Mouse (Mus musculus): ENCODE measurements around the gene Drg1. TPM values are rescaled to one million over a fixed set of nuclear protein-coding genes. Genes with fewer than 3 reads are reported as not detected.
"Not testable (repeated sequence)": the region's sequence is repeated elsewhere in the genome, so short reads cannot be mapped to it uniquely, and the experiment has no call there.

Drg1 gene
- polyA plus RNA-seq, 1 experiment from 2014 or later = 194 TPM

DNA sequence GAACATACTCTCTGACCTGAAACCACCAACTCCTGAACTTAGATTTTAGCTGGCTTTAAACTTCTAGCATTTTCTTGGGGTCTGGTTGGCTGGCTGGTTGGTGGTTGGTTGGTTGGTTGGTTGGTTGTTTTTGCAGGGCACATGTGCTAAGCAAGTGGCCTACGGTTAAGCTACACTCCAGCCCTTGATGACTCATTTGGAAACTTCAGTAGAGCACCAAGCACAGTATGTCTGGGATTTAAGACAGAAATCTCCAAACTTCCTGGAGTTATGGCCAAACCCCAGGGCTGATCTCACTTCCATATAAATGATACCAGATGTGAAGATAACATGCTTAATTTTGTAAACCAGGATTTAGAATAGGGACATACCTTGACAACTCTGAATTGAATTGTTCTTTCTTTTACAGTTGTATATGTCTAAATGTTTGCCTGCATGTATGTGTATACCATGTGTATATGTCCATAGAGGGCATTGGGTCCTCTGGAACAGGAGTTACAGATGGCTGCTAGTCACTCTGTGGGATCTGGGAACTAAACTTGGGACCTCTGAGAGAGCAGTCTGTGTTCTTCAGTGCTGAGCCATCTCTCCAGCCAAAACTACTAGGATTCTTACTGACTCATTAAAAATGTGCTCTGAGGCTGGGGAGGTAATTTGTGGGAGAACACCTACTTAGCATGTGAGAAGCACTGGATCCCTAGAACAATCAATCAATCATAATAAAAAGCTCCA is 112.4 kb downstream of the Drg1 start:
- 81% methylated on average over 1 of the region's 1 CpGs for WGBS
- H3K36me3 ChIP-seq (ENCODE audit: control insufficient read depth, insufficient read depth, low read length); H3K9ac ChIP-seq (ENCODE audit: low read depth, low read length); H3K4me2 ChIP-seq (ENCODE audit: low read depth, low read length); H3K27me3 ChIP-seq (replicated peaks; ENCODE audit: control insufficient read depth, insufficient read depth, low read length); H3K4me3 ChIP-seq (ENCODE audit: low read length); H3K27ac ChIP-seq (ENCODE audit: low read length); H3K4me1 ChIP-seq (ENCODE audit: control insufficient read depth, insufficient read depth, low read length); H3K9me3 ChIP-seq (ENCODE audit: control insufficient read depth, low read length): not testable (repeated sequence)
- peak; percentile 66 for ATAC-seq

DNA sequence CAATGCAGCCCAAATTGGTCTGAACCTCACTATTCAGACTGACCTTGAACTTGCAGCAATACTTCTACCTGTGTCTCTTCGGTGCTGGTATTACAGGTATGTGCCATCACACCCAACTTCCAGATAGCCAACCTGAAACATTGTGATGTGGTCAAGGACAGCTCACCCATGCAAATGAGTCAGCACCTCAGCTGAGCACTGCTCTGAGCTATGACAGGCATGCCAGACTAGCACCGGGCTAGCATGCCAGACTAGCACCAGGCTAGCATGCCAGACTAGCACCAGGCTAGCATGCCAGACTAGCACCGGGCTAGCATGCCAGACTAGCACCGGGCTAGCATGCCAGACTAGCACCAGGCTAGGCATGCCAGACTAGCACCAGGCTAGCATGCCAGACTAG is 114.9 kb downstream of the Drg1 start:
- H3K9ac ChIP-seq (ENCODE audit: low read depth, low read length); H3K4me3 ChIP-seq (ENCODE audit: low read length); H3K9me3 ChIP-seq (ENCODE audit: control insufficient read depth, low read length); H3K4me2 ChIP-seq (ENCODE audit: low read depth, low read length); H3K27ac ChIP-seq (ENCODE audit: low read length); H3K36me3 ChIP-seq (ENCODE audit: control insufficient read depth, insufficient read depth, low read length); H3K4me1 ChIP-seq (ENCODE audit: control insufficient read depth, insufficient read depth, low read length); H3K27me3 ChIP-seq (replicated peaks; ENCODE audit: control insufficient read depth, insufficient read depth, low read length): not testable (repeated sequence)
- peak; percentile 33; the same call in 1 of the 2 replicates for ATAC-seq
- WGBS = 88% methylated on average over 4 of the region's 4 CpGs

DNA sequence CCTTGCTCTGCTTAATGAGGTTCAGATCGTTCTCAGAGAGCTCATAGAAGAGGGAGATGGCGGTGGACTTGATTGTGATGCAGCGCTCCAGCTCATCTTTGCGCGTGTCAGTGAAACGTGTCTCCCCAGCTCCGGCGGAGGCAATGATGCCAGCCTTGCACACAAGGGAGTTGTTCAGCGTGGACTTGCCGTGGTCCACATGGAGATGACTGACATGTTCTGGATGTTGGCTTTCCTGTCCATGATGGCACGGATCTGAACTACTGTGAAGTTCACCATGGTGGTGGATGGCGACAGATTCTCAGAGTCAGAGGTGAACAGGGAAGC is 115.6 kb downstream of the Drg1 start:
- ATAC-seq; H3K4me2 ChIP-seq (ENCODE audit: low read depth, low read length); H3K36me3 ChIP-seq (ENCODE audit: control insufficient read depth, insufficient read depth, low read length); H3K27ac ChIP-seq (ENCODE audit: low read length); H3K4me3 ChIP-seq (ENCODE audit: low read length); H3K4me1 ChIP-seq (ENCODE audit: control insufficient read depth, insufficient read depth, low read length); H3K27me3 ChIP-seq (replicated peaks; ENCODE audit: control insufficient read depth, insufficient read depth, low read length); H3K9ac ChIP-seq (ENCODE audit: low read depth, low read length); H3K9me3 ChIP-seq (ENCODE audit: control insufficient read depth, low read length): not testable (repeated sequence)
- 98% methylated on average over 12 of the region's 12 CpGs for WGBS

DNA sequence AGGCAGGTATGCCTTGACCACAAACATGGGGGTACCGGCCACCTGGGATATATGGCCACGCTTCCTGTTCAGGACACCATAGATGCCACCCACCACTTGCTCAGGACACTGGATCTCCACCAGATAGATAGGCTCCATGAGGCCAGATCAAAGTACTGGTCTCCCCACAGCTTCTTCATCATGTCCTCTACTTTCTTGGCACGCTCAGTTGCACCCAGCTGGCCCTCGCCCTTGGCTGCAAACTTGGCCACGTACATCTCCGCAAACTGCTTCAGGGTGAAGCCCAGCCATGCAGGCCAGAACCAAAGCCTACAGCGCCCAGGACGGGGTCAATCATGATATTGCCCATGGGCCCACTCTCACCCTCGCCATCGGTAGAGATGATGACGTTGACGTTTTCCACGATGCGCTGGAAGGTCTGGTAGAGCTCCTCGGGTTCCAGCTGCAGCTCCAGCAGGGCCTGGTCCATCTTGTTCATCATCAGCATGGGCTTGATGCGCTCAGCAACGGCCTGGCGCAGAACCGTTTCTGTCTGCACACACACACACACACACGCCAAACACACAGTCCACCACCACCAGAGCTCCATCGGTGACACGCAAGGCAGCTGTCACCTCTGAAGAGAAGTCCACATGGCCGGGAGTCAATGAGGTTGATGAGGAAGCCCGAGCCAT is 116.1 kb downstream of the Drg1 start:
- H3K27ac ChIP-seq (ENCODE audit: low read length); H3K4me2 ChIP-seq (ENCODE audit: low read depth, low read length); H3K9me3 ChIP-seq (ENCODE audit: control insufficient read depth, low read length); H3K9ac ChIP-seq (ENCODE audit: low read depth, low read length); H3K27me3 ChIP-seq (replicated peaks; ENCODE audit: control insufficient read depth, insufficient read depth, low read length); ATAC-seq; H3K4me1 ChIP-seq (ENCODE audit: control insufficient read depth, insufficient read depth, low read length); H3K4me3 ChIP-seq (ENCODE audit: low read length); H3K36me3 ChIP-seq (ENCODE audit: control insufficient read depth, insufficient read depth, low read length): not testable (repeated sequence)
- 93% methylated on average over 22 of the region's 24 CpGs for WGBS

DNA sequence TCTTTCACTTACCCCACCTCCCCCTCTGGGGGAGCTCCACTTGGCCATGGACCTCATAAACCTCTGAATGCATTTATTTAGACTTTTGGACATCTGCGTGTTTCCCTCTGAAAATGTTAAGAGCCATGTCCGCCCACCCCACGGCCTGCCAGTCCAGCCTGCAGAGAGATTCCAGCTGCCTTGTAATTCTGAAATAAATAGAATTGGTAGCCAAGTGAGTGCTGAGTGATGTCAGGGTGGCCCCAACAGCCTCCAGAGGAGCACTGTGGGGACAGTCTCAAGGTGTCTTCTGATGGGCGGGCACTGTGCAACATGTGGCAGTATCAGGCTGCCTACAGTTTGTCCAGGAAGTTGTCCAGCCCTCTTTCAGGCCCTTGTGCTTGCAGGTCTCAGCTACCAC is 116.7 kb downstream of the Drg1 start:
- WGBS = 91% methylated on average over 4 of the region's 4 CpGs
- not testable (repeated sequence) for H3K4me1 ChIP-seq (ENCODE audit: control insufficient read depth, insufficient read depth, low read length)

DNA sequence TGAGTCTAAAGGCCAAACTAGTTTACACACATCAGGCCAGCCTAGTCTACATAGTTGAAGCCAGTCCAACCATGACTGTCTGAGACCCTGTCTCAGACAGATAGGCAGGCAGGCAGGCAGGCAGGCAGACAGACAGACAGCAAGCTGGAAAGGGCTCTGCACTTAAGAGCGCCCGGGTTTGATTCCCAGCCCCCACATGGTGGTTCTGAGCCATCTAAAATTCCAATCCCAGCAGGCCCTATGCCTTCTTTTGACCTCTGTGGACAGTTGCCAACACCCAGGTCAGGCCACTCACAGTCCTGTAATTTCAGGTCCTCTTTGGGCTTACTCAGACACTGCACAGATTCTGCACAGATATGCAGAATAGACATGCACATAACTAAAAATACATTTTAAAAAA is 119.4 kb downstream of the Drg1 start:
- H3K27ac ChIP-seq (ENCODE audit: low read length); H3K9ac ChIP-seq (ENCODE audit: low read depth, low read length); H3K27me3 ChIP-seq (replicated peaks; ENCODE audit: control insufficient read depth, insufficient read depth, low read length); H3K4me2 ChIP-seq (ENCODE audit: low read depth, low read length); H3K4me1 ChIP-seq (ENCODE audit: control insufficient read depth, insufficient read depth, low read length); H3K4me3 ChIP-seq (ENCODE audit: low read length); H3K9me3 ChIP-seq (ENCODE audit: control insufficient read depth, low read length); ATAC-seq; H3K36me3 ChIP-seq (ENCODE audit: control insufficient read depth, insufficient read depth, low read length): not testable (repeated sequence)
- 90% methylated on average over 2 of the region's 2 CpGs for whole genome bisulfite sequencing

More for the DNA sequence above, 116.7 kb downstream of the Drg1 start:
- not testable (repeated sequence) for H3K9me3 ChIP-seq (ENCODE audit: control insufficient read depth, low read length); H3K4me2 ChIP-seq (ENCODE audit: low read depth, low read length); H3K27me3 ChIP-seq (replicated peaks; ENCODE audit: control insufficient read depth, insufficient read depth, low read length); H3K27ac ChIP-seq (ENCODE audit: low read length); H3K36me3 ChIP-seq (ENCODE audit: control insufficient read depth, insufficient read depth, low read length); H3K4me3 ChIP-seq (ENCODE audit: low read length); ATAC-seq; H3K9ac ChIP-seq (ENCODE audit: low read depth, low read length)

DNA sequence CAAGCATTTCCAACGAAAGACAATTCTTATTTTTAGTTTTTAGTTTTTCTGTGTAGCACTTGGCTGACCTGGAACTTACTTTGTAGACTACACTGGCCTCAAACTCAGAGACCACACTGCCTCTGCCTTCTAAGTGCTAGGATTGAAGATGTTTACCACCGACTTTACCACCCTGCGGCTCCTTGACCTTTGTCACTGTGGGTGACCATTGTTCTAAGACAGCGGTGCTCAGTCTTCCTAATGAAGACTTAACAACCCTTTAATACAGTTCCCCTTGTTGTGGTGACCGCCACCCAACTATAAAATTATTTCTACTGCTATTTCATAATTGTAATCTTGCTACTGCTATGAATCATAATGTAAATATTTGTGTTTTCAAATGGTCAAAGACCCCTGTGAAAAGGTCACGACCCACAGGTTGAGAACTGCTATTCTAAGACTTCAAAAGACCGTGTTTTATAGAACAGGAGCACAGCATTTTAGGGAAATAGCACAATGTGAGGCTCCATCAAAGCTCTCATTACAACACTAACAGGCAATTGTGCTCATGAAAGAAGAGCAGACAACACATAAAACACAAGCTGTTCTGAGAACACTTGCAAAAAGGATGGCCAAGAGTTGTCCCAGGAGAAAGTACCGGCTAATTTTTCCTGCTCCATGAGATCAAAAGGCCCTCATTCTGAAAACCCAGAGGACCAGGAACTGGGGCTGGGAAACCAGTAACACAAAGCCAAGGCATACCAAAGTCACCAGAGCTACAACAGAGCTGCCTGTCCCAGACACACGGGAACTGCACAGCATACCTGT is 120.7 kb downstream of the Drg1 start:
- not testable (repeated sequence) for H3K4me1 ChIP-seq (ENCODE audit: control insufficient read depth, insufficient read depth, low read length); H3K27ac ChIP-seq (ENCODE audit: low read length); H3K4me2 ChIP-seq (ENCODE audit: low read depth, low read length); H3K27me3 ChIP-seq (replicated peaks; ENCODE audit: control insufficient read depth, insufficient read depth, low read length); H3K9ac ChIP-seq (ENCODE audit: low read depth, low read length); H3K9me3 ChIP-seq (ENCODE audit: control insufficient read depth, low read length); H3K4me3 ChIP-seq (ENCODE audit: low read length); H3K36me3 ChIP-seq (ENCODE audit: control insufficient read depth, insufficient read depth, low read length); ATAC-seq
- 81% methylated on average over 7 of the region's 9 CpGs for WGBS

DNA sequence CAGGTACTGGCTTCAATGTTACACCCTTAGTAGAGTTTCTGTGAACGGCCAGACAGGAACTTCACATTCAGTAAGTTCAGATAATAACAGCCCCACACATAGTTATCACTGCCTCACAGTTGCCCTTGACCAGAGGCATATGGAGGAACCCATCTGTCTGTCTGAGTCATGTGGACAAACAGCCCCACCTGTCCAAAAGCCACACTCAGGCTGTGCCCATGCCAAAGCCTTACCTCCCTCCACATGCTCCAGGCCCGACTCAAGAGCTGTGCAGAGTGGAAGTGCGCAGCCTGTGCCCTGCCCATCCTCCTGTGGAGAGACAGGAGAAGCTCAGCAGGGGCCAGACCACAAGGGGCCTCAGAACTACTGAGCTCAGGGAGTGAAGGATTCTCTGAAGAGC is 122.2 kb downstream of the Drg1 start:
- not testable (repeated sequence) for H3K27me3 ChIP-seq (replicated peaks; ENCODE audit: control insufficient read depth, insufficient read depth, low read length); H3K36me3 ChIP-seq (ENCODE audit: control insufficient read depth, insufficient read depth, low read length); ATAC-seq; H3K9ac ChIP-seq (ENCODE audit: low read depth, low read length); H3K4me3 ChIP-seq (ENCODE audit: low read length); H3K4me1 ChIP-seq (ENCODE audit: control insufficient read depth, insufficient read depth, low read length); H3K4me2 ChIP-seq (ENCODE audit: low read depth, low read length); H3K9me3 ChIP-seq (ENCODE audit: control insufficient read depth, low read length); H3K27ac ChIP-seq (ENCODE audit: low read length)
- 74% methylated on average over 3 of the region's 3 CpGs for WGBS

DNA sequence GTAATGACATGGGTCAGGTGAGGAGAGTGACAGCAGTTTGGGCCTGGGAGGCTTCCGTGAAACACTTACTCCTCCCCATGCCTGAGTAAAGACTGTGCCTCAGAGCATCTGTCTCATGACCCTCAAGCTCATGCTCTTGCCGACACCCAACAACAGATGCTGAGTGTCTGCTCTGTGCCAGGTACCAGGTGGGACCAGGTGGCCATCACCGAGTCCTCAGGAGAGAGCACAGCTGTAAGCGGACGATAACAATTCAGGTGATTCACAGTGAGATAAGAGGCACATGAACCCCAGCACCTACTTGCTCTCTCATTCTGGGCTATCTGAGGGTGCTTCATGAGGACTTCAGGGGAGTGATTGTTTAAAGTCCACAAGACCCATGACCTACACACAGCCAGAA is 123.8 kb downstream of the Drg1 start:
- not testable (repeated sequence) for H3K27me3 ChIP-seq (replicated peaks; ENCODE audit: control insufficient read depth, insufficient read depth, low read length); H3K4me1 ChIP-seq (ENCODE audit: control insufficient read depth, insufficient read depth, low read length); H3K27ac ChIP-seq (ENCODE audit: low read length); H3K36me3 ChIP-seq (ENCODE audit: control insufficient read depth, insufficient read depth, low read length); H3K9me3 ChIP-seq (ENCODE audit: control insufficient read depth, low read length); H3K4me2 ChIP-seq (ENCODE audit: low read depth, low read length); H3K4me3 ChIP-seq (ENCODE audit: low read length); H3K9ac ChIP-seq (ENCODE audit: low read depth, low read length)
- ATAC-seq = peak; percentile 76
- 90% methylated on average over 4 of the region's 5 CpGs for WGBS

Measured in intestine, embryonic 16.5 days (tissue).